Mouse (Mus musculus) liver, embryonic 14.5 days (tissue): ENCODE measurements around the gene Ccdc85a.

ENCODE experiments used
- CTCF ChIP-seq: IDR thresholded peaks from 2 replicates; pipeline ENCODE4 v1.5.1; 2016; ENCODE audit warnings: antibody characterized with exemption, low read depth, control low read depth
- EP300 ChIP-seq: IDR thresholded peaks from 2 replicates; pipeline ENCODE4 v1.6.1; 2016; ENCODE audit warnings: antibody characterized with exemption, low read depth

DNA sequence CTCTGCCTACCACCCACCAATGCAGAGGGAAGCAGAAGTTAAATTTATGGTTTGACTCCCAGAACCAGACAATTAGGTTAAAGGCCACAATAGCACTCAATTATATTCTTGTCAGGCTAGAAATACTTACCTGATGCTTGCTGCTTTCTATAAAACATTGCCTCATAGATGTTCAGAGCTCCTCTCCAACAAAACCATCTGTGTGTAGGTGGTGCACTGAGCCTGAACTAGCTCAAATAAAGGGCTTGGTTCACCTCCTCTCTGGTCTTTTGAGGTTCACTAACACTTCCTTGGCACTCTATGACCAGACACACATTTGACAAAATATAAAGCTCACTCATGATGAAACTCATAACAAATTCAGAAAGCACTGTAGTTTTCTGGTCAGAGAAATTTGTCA lies 208.2 kb downstream of the Ccdc85a start:
- no peak for TF ChIP-seq CTCF
- TF ChIP-seq EP300 = no peak
